Mouse (Mus musculus) CH12.LX (cell line): ENCODE results near the gene Irgc1. TPM values are rescaled to one million over a fixed set of nuclear protein-coding genes. Genes with fewer than 3 reads are reported as not detected.
A peak's percentile ranks its signal among the peaks of the same experiment; 100 is the strongest.

Source experiments
- DNase-seq: peaks from one replicate; pipeline ENCODE4 v3.0.0-alpha.2; 2013; ENCODE audit errors: extremely low read depth
- H3K27ac ChIP-seq: 2 replicates; pipeline ENCODE4 v1.5.1; 2012; ENCODE audit warnings: low read depth, mild to moderate bottlenecking, control low read depth, moderate library complexity; ENCODE audit not compliant: insufficient read depth
- H3K27me3 ChIP-seq: replicated peaks from 2 replicates; pipeline ENCODE3; 2012; ENCODE audit warnings: inconsistent platforms
- H3K36me3 ChIP-seq, 2 experiments: replicated peaks in 1 of 2; 2 replicates each; pipeline versions ENCODE3 to v1.6.1; 2012; ENCODE audit warnings: inconsistent platforms in 1 of 2, low read length in 1 of 2, mild to moderate bottlenecking in 1 of 2, mixed read lengths in 1 of 2, moderate library complexity in 1 of 2; ENCODE audit not compliant: control insufficient read depth in 1 of 2, insufficient read depth in 1 of 2
- H3K4me1 ChIP-seq, 2 experiments: 2 replicates each; pipeline ENCODE4 v1.6.1; 2012; ENCODE audit warnings: inconsistent platforms in 1 of 2, moderate library complexity in 1 of 2; ENCODE audit not compliant: insufficient read depth in 2 of 2, control insufficient read depth in 1 of 2
- H3K4me2 ChIP-seq: 2 replicates; pipeline ENCODE4 v1.6.1; 2012; ENCODE audit warnings: low read depth, mild to moderate bottlenecking, control low read depth; ENCODE audit not compliant: poor library complexity, insufficient read depth, severe bottlenecking
- H3K4me3 ChIP-seq, 3 experiments: fragments of 150-350 bp in 1 of 3; sonication (generic) in 1 of 3; replicated peaks in 1 of 3; 2 replicates each; pipeline versions ENCODE3 to v1.5.1; 2011 to 2012; ENCODE audit warnings: low read depth in 2 of 3, low read length in 2 of 3, mild to moderate bottlenecking in 2 of 3, moderate library complexity in 2 of 3, control low read depth in 1 of 3, improper control_type of control experiment in 1 of 3, inconsistent platforms in 1 of 3, mixed read lengths in 1 of 3; ENCODE audit not compliant: poor library complexity in 1 of 3
- H3K79me2 ChIP-seq: replicated peaks from 2 replicates; pipeline ENCODE4 v1.6.1; 2012; ENCODE audit warnings: mild to moderate bottlenecking, moderate library complexity; ENCODE audit not compliant: control insufficient read depth, poor library complexity, insufficient read depth, severe bottlenecking; ENCODE audit errors: extremely low read depth
- H3K9ac ChIP-seq: 2 replicates; pipeline ENCODE4 v1.6.1; 2012; ENCODE audit warnings: low read depth, mild to moderate bottlenecking, control low read depth, moderate library complexity; ENCODE audit not compliant: insufficient read depth
- H3K9me3 ChIP-seq: replicated peaks from 2 replicates; pipeline ENCODE3; 2012; ENCODE audit warnings: low read length, inconsistent platforms, mixed read lengths
- CHD1 ChIP-seq: IDR thresholded peaks from 2 replicates; pipeline ENCODE4 v1.6.1; 2012; ENCODE audit warnings: low read depth, low read length, improper control_type of control experiment, inconsistent platforms
- CHD2 ChIP-seq: IDR thresholded peaks from 2 replicates; pipeline ENCODE4 v1.6.1; 2011; ENCODE audit warnings: low read length, improper control_type of control experiment
- CTCF ChIP-seq, 2 experiments: IDR thresholded peaks in 1 of 2; conservative IDR thresholded peaks in 1 of 2; 2 replicates each; pipeline ENCODE4 v1.5.1; 2011 to 2012; ENCODE audit warnings: low read depth in 2 of 2, low read length in 2 of 2, improper control_type of control experiment in 1 of 2, inconsistent platforms in 1 of 2, mild to moderate bottlenecking in 1 of 2, moderate library complexity in 1 of 2
- E2F4 ChIP-seq: IDR thresholded peaks from 2 replicates; pipeline ENCODE4 v1.6.1; 2011; ENCODE audit warnings: low read depth, low read length, improper control_type of control experiment; ENCODE audit not compliant: insufficient replicate concordance
- ELF1 ChIP-seq: IDR thresholded peaks from 2 replicates; pipeline ENCODE4 v1.6.1; 2014; ENCODE audit warnings: low read depth, mild to moderate bottlenecking, inconsistent platforms, low read length, improper control_type of control experiment
- RAD21 ChIP-seq: IDR thresholded peaks from 2 replicates; pipeline ENCODE4 v1.6.1; 2011; ENCODE audit warnings: low read depth, mild to moderate bottlenecking, low read length, improper control_type of control experiment, moderate library complexity
- SIN3A ChIP-seq: IDR thresholded peaks from 2 replicates; pipeline ENCODE4 v1.6.1; 2012; ENCODE audit warnings: low read length, improper control_type of control experiment, inconsistent platforms
- SMC3 ChIP-seq: IDR thresholded peaks from 2 replicates; pipeline ENCODE4 v1.6.1; 2011; ENCODE audit warnings: low read depth, low read length, improper control_type of control experiment
- TCF12 ChIP-seq: IDR thresholded peaks from 2 replicates; pipeline ENCODE4 v1.6.1; 2014; ENCODE audit warnings: low read depth, mild to moderate bottlenecking, inconsistent platforms, low read length, improper control_type of control experiment
- USF1 ChIP-seq: IDR thresholded peaks from 2 replicates; pipeline ENCODE4 v1.6.1; 2014; ENCODE audit warnings: low read depth, mild to moderate bottlenecking, inconsistent platforms, low read length, improper control_type of control experiment
- USF2 ChIP-seq: conservative IDR thresholded peaks from 2 replicates; pipeline ENCODE4 v1.6.1; 2011; ENCODE audit warnings: low read depth, low read length, improper control_type of control experiment
- ZC3H11A ChIP-seq: IDR thresholded peaks from 2 replicates; pipeline ENCODE4 v1.6.1; 2012; ENCODE audit warnings: low read depth, mild to moderate bottlenecking, inconsistent platforms, low read length, improper control_type of control experiment
- ZMIZ1 ChIP-seq: IDR thresholded peaks from 2 replicates; pipeline ENCODE4 v1.6.1; 2012; ENCODE audit warnings: low read depth, mild to moderate bottlenecking, inconsistent platforms, low read length, improper control_type of control experiment
- dilution Hi-C: fragments of 300-500 bp; cut with MboI; formaldehyde crosslinking; loops from 2 replicates; pipeline ENCODE4 v1.14.3; 2020; ENCODE audit warnings: low sequenced_read_pairs; ENCODE audit not compliant: extremely low pct_unique_long_range_greater_than_20kb, extremely low pct_ligation_motif_present
- in situ Hi-C: fragments of 300-500 bp; cut with MboI; formaldehyde crosslinking; loops from 3 replicates; pipeline ENCODE4 v1.14.3; 2019; ENCODE audit warnings: low sequenced_read_pairs, low pct_ligation_motif_present, low pct_unique_long_range_greater_than_20kb, mixed read lengths
- polyA plus RNA-seq: library from polyadenylated mRNA; unstranded; fragments of >175 nt; gene quantifications from 2 replicates; pipeline ENCODE4 v1.2.1, GENCODE M21; 2012; ENCODE audit warnings: low read depth; ENCODE audit not compliant: insufficient read length
- total RNA-seq, 2 experiments: library from RNA; depleted of rRNA; stranded (reverse); fragments of 300-350 nt in 1 of 2; fragments of >200 nt in 1 of 2; gene quantifications; 2 replicates each; pipeline ENCODE4 v1.2.3; 2012 to 2014

The Irgc1 gene
- total and polyA plus RNA-seq, 3 experiments = not detected

DNA sequence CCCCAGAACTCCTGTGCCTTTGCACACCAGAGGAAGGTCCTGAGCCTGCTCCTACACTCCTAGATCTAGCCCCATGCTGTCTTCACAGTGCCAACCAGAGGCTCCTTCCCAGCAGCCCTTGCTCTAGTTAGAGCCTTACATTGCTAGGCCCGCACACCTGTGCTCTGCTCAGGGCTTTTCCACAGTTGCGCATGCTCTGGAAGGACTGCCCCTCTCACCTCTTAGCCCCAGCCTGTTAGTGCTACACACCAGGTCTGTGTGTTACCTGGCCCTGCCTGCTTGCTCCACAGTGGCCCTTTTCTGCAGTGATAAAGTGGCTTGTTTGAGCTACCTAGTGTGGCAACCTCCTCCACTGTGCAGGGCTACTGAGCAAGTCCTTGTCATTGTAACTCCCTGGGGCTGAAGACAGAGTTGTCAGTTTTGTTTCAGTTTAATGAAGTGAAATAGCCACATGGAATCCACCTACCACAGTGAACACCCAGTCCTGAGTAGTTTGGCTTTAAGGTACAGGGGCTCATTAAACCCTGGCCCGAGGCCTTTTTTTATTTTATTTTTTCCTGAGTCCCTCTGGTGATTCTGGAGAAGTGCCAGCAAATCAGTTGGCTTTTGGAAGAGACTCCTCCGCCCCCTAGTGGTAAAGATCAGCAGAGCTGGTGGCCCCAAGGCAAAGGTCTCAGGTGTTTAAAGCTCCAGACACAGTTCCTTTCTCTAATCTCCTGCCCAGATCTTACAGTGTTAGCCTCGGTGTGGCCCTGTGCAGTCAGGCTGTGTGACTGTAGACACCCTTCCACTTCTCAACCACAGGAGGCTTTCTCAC, 45.4 kb downstream of the Irgc1 start:
- Histone ChIP-seq H3K9me3 (peaks cover 6% of the 10 kb centered on the region), H3K27me3 (no peaks in the 10 kb centered on the region), H3K4me1 (no peaks in the 10 kb centered on the region), H3K4me3 (no peak overlapping the region), H3K9ac (no peak overlapping the region), H3K4me2 (no peak overlapping the region), H3K36me3 (peaks cover 35 to 86% of the 10 kb centered on the region in 2 experiments), H3K27ac (no peak overlapping the region), H3K79me2 (no peaks in the 10 kb centered on the region)
- dilution Hi-C loops = no loop called here
- DNase-seq = peak; percentile 70
- in situ Hi-C loops = no loop called here
- TF ChIP-seq RAD21 (peak; percentile 72), ZC3H11A (0 out of 2 replicates have a peak, but pooled peaks have one; percentile 7), CHD1 (no peak), CTCF (conservative IDR thresholded peaks at IDR 0.05 in 1 of 2, IDR thresholded peaks at IDR 0.05 in 1 of 2; ENCODE audit: low read depth in 2 of 2, low read length in 2 of 2) (peak; percentile 77 to 86), SMC3 (peak; percentile 70), TCF12 (no peak), USF1 (no peak)

DNA sequence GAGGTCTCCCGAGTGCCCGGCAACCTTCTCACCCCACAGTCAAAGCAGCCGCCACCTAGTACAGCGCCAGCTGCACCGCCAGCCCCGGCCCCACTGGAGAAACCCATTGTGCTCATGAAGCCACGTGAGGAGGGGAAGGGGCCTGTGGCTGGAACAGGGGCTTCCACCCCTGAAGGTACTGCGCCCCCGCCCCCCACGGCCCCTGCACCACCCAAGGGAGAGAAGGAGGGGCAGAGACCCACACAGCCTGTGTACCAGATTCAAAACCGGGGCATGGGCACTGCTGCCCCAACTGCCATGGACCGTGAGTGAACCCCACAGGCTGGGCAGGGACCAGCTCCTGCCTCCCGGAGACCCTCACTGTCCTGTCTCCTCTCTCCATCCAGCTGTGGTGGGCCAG, 46.4 kb downstream of the Irgc1 start:
- H3K4me3 ChIP-seq = no peak overlapping the region
- no peaks in the 10 kb centered on the region for H3K27me3 ChIP-seq
- H3K9ac ChIP-seq = no peak overlapping the region
- no peak for TF ChIP-seq ZC3H11A
- no peak for TF ChIP-seq E2F4
- no peak for TF ChIP-seq SIN3A
- no peak for TF ChIP-seq ELF1
- no peak for TF ChIP-seq CHD2
- no peak for TF ChIP-seq ZMIZ1
- TF ChIP-seq TCF12 = no peak
- TF ChIP-seq USF2 = no peak
- TF ChIP-seq, all 38 proteins: peak for 0
- peaks cover 6% of the 10 kb centered on the region for H3K9me3 ChIP-seq
- peaks cover 0 to 8% of the 10 kb centered on the region in 2 experiments; a peak in 2 of 4 replicates for H3K4me1 ChIP-seq
- peaks cover 35 to 91% of the 10 kb centered on the region in 2 experiments for H3K36me3 ChIP-seq
- no peak overlapping the region for H3K27ac ChIP-seq
- no peak overlapping the region for H3K4me2 ChIP-seq
- H3K79me2 ChIP-seq = 0 out of 2 replicates have a peak, but pooled peaks cover 4% of the 10 kb centered on the region
- no peak for DNase-seq
- dilution Hi-C loops (no loop called here), in situ Hi-C loops (no loop called here)
